Mouse (Mus musculus) inflammation-experienced regulatory T-cells, adult 6 months (primary cell): ENCODE measurements around the gene Mybl2. TPM values are rescaled to one million over a fixed set of nuclear protein-coding genes. Genes with fewer than 3 reads are reported as not detected.
A peak's percentile ranks its signal among the peaks of the same experiment; 100 is the strongest.

ENCODE experiments used
- ATAC-seq: one replicate; pipeline ENCODE4 v1.8.0; 2017
- polyA plus RNA-seq, 3 experiments: library from polyadenylated mRNA; unstranded; fragments of 100-300 nt; shearing (Covaris generic); gene quantifications; one replicate each; pipeline ENCODE4 v1.2.1; 2017

Gene Mybl2
- polyA plus RNA-seq, 3 experiments from 2014 or later: 0.81 to 10.1 (median 3.4) TPM

DNA sequence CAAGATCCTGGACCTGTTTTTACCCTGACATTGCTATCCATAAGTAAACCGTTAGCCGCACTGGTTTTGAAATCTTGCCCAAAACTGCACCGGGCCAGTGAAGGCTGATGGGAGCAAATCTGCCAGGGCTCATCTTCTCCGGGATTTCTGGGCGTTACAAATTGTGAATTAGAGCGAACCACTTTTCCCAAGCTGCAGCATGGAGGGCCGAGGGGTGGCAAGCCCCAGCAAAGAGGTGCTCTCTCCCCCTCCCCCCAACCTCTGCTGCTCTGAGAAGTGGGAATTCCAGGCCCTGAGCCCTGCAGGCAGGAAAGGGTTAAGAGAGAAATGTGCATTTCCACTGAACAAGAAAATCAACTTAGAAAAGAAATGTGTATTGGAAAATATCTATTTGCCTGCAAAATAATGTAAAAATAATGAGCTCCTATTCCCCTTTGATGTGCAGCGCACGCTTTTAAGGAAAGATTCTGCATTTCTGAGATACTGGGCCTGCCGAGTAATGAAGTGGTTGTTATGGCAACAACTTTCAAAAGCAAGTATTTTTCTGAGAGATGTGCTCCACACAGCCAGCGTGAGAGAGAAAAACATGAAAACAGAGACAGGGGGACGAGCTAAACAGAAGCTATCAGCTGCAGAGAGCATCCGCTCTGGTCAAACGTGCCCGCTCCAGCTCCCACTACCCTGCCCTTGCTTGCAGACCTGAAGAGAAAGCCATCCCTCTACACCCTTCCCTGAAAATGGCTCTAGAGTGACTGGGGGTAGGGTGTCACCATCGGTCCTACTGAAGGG, 57.1 kb downstream of the Mybl2 start:
- ATAC-seq: peak; percentile 75

DNA sequence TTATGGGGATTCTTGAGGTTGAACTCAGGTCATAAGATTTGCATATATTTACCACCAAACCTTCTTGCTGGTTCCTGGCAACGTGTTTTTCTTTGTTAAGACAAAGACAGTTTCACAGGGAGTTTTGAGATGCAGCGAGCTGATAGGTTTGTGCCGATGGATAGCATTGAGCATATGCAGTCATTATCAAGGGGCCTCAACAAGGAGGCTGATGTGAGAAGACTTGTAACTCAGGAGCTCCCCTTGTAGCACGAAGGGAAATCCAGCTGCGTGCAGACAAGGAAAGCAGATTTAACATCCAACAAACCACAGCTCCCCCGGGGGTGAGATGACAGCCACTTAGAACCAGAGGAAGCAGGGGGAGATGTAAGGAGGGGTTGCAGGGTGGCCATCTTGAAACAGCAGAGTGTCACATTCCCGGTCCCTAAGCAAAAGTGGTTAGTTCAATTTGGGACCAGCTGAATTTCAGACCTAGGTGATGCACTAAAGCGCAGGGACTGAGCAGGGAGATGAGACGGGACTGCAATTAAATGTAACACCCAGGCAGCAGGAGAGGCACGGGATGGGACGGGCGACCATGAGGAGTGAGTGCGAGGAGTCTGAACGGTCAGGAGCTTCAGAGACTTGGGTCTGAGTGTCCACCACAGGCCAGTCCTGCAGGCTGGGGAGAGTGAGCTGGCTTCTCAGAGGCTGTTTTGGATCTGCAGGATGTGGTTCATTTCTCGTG, 66.3 kb downstream of the Mybl2 start:
- ATAC-seq: peak; percentile 52

DNA sequence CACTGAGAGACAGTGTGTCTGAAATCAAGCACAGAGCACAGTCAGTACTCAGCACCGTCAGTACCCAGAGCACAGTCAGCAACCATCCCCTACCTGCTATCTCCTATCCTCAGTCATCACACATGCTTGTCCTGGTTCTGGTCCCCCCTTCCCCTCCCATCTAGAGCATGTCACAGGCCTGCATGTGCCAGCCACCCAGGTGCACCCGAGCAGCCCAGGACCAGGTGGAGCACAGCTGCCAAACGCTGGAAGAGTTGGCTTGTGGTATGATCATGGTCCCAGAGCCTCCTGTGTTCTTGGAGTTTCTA, 66.8 kb downstream of the Mybl2 start:
- peak; percentile 69 for ATAC-seq

DNA sequence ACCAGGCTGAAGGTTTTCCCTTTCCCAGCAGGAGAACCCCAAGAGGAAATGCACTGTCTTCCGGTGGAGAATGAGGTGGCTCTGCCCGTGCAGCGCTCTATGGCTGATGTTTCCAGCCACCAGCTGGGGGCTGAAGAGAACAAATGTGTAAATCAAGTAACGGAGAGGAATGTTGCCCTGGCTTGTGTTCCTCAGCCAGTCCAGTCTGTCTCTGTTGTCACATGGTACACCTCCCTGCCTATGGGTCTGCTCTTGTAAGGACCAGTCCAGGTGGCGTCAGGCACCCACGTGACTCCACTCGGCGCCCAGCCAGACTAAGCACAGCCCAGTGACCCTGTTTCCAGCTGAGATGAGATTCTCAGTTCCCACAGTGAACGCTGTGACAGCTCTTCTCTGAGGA, 67.8 kb downstream of the Mybl2 start:
- ATAC-seq: no peak

DNA sequence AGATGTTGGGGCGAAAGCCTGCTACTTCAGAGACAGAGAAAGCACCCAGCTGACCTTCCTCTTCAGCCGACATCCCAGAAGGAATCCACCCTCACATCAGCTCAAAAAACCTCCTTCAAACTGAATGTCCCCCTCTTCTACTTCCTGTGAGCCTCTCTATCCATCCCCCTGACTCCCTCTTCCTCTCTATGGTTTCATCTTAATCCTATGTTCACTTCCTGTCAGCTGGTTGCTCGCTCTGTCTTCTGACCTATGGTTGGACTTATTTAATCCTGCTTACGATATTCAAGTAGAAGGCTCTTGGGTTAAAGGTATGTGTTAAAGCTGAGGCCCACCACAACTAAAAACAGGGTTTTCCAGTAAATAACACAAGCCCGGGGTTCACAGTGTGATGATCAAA, 69.0 kb downstream of the Mybl2 start:
- peak; percentile 55 for ATAC-seq

DNA sequence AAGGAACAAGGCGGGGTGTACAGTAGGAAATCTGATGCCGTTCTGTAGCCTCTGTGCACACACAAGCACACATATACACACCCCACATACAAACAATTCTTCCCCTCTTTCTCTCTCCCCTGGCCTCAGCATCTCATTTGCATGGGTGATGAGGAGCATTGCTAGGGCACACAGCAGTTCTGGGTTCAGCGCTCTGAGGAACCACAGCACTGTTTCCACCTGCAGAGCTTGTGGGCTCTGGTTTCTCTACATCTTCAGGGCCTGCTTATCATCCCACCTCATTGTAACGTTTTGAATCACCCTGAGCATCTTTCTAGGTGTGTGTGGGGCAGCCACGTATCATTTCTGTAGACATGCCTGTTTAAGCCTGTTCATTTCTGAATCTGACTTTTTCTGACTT, 76.3 kb downstream of the Mybl2 start:
- ATAC-seq: peak; percentile 73

DNA sequence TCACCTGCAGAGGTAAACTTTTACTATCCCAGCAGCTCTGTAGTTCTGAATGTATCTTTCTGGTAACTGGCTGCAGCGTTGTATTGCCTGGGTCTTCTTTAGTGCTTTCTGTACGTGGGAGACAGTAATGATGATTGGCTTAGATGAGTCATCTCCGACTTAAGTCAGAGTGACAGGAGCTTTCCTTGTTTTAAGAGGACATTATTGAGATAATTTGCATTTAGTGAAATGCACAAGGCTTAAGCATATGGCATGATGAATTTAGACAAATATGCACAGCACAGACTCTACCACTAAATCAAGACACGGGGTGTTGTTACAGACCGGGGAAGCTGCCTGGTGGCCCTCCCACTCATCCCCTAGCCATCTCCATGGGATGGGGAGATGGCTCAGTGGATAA, 77.8 kb downstream of the Mybl2 start:
- ATAC-seq: no peak

Other genes with a start within 250 kb of the Mybl2 start
- gene Srsf6, start 123.2 kb upstream of the Mybl2 start, polyA plus RNA-seq: 10 to 100 TPM; 24.3 to 51.6 (median 44.5) TPM
- under 1 TPM in 1 of 3 experiments, not detected in 2; 0.30 TPM for gene L3mbtl1, start 111.2 kb upstream of the Mybl2 start, polyA plus RNA-seq
- gene Sgk2, start 67.4 kb upstream of the Mybl2 start, polyA plus RNA-seq: not detected
- gene Ift52, start 37.3 kb upstream of the Mybl2 start, polyA plus RNA-seq: 10 to 100 TPM; 60.8 to 67.3 (median 61.3) TPM
- gene Gtsf1l, start 33.2 kb downstream of the Mybl2 start, polyA plus RNA-seq: not detected
- 10 to 100 TPM; 11.0 to 19.2 (median 13.1) TPM for gene Tox2, start 148.4 kb downstream of the Mybl2 start, polyA plus RNA-seq